Mouse (Mus musculus): ENCODE data around the gene Erich2. TPM values are rescaled to one million over a fixed set of nuclear protein-coding genes. Genes with fewer than 3 reads are reported as not detected.

Erich2 gene
- polyA plus RNA-seq, 1 experiment from 2014 or later, result 3.2 TPM

DNA sequence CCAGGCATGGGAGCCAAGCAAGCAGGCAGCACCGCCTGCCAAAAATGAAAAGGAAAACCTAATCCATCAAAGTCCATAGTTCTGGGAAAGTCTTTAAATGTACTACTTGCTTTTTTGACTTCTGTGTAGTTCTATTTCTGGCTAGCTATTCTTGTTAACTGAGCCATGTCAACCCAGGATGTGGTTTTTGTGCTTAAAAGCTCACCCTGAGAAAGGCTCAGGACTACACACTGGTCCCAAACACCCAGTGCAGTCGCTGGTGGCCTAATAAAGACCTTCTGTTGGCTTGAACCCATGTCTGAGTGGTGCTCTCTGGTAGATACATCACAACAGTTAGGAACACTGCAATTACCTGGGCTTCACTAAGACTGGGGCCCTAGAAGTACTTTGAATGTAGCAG lies 42.8 kb downstream of the Erich2 start:
- 83% methylated on average over 2 of the region's 2 CpGs for WGBS
- no peak overlapping the region for H3K27ac ChIP-seq
- no peaks in the 10 kb centered on the region for H3K9me3 ChIP-seq
- no peaks in the 10 kb centered on the region for H3K27me3 ChIP-seq
- H3K4me2 ChIP-seq (replicated peaks), result no peak overlapping the region
- no peaks in the 10 kb centered on the region for H3K4me1 ChIP-seq (replicated peaks)
- H3K36me3 ChIP-seq, result no peaks in the 10 kb centered on the region
- H3K9ac ChIP-seq (replicated peaks), result no peak overlapping the region
- no peak for ATAC-seq
- H3K4me3 ChIP-seq (replicated peaks), result no peak overlapping the region

DNA sequence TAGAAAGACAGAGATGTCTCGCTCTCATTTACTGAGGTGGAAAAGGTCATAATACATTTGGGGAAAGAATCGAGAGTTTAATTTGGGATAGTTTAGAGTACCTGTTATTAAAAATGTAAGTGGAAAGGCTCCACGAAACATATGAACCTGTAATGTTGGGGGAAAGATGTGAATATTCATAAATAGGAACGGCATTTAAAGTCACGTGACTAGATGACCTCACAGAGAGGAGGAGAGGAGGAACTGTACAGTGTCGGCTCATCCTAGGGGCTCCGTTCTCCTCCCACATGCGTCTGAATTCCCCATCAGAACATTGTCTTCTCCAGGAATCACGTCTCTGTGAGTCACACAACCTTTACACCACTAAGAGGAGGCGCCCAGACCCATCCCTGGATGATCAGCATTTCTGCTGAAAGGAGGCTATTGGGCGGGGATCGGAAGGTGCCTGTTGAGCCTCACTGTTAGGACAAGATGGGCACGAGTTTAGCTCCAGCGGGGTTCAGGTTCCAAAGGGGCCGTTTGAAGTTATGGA lies 43.5 kb downstream of the Erich2 start:
- Histone ChIP-seq H3K4me1 (replicated peaks) (no peaks in the 10 kb centered on the region), H3K27ac (no peak overlapping the region), H3K36me3 (no peaks in the 10 kb centered on the region), H3K4me2 (replicated peaks) (no peak overlapping the region), H3K27me3 (no peaks in the 10 kb centered on the region), H3K9ac (replicated peaks) (no peak overlapping the region), H3K4me3 (replicated peaks) (no peak overlapping the region), H3K9me3 (no peaks in the 10 kb centered on the region)
- 87% methylated on average over 15 of the region's 15 CpGs for WGBS
- no peak for ATAC-seq

DNA sequence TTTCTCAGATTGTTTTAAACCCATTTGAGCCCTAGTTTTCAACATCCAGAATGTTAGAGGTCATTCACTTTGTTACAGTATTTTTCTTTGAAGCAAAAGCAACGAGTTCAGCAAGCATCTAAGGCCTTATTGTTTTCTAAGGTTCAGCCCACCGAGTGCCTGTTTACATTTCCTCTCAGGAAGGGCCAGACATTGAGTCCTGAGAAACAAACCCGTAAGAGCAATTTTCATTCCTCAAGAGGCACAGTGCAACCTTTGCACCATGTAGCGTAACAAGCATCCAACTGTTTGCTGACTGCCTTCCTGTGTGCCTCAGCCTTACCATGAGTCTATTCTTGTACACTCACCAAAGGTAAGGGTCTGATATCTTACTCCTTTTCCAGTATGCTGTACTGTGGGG lies 44.2 kb downstream of the Erich2 start, which contains the start of gene Gad1:
TSS of gene Gad1 (plus strand) at position 301 of the 400 bp plus-strand sequence.
- H3K9ac ChIP-seq (replicated peaks), result no peak within 1 kb of the TSS
- no peaks in the 10 kb centered on the region for H3K36me3 ChIP-seq
- no peaks in the 10 kb centered on the region for H3K27me3 ChIP-seq
- WGBS, result 66% methylated on average over 4 of the region's 4 CpGs
- no peak within 1 kb of the TSS for H3K27ac ChIP-seq
- H3K9me3 ChIP-seq, result no peaks in the 10 kb centered on the region
- H3K4me1 ChIP-seq (replicated peaks), result peaks cover 2% of the 10 kb centered on the region
- ATAC-seq, result no peak
- no peak within 1 kb of the TSS for H3K4me2 ChIP-seq (replicated peaks)
- no peak within 1 kb of the TSS for H3K4me3 ChIP-seq (replicated peaks)

DNA sequence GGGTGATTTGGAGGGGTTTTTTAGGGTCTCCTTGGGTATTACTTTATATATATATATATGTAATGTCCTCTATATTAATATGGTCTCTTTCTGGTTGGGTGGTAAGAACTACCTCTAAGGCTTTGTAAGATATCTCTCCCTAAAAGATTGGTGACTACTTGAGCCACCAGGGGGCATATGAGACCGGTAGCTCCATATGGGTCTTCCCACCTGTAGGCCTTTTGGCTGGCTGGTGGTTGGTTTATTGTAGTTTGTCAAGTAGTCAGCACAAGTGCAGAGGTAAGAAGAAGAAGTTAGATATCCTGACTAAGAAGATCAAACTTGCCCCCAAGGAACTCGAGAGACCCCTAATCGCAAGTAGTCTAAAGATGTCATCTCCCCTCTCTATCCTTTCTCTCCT lies 45.2 kb downstream of the Erich2 start:
- Histone ChIP-seq H3K27me3 (peaks cover 3% of the 10 kb centered on the region), H3K27ac (no peak overlapping the region), H3K9me3 (no peaks in the 10 kb centered on the region), H3K9ac (replicated peaks) (no peak overlapping the region), H3K4me2 (replicated peaks) (no peak overlapping the region), H3K36me3 (no peaks in the 10 kb centered on the region), H3K4me3 (replicated peaks) (no peak overlapping the region), H3K4me1 (replicated peaks) (peaks cover 5% of the 10 kb centered on the region)
- 86% methylated on average over 3 of the region's 3 CpGs for WGBS
- ATAC-seq, result no peak

DNA sequence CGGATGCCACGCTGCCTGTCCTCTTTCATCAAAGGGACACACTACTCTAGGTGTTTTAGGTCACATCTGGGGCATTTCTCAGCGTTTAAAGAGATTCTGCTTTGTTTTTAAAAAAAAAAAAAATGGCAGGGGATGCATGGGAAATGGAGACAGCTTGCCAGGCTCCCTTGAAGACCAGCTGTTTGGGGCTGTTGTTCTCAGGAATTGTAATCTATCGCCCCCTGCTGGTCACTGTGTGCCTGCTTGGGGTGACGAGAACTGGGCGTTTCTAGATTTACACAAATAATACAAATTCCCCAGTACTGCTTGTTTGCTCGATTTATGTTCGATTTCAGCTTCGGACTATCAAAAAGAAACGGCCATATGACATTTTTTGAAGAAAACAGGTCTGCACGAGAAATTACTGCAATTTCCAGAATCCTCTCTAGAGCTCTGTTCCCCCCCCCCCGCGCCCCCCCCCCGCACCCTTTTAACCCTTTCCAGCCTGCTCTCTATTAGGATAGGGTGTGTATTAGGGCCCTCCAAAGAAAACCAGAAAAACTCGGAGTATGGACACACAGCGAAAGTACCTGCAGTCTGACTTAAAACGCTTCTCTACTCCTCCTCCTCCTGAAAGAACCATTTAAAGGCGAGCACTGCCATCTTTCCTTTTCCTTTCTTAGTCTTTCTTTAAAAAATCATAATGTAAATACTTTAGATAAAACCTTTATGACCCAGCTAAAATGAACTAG lies 49.7 kb downstream of the Erich2 start:
- Histone ChIP-seq H3K36me3 (no peaks in the 10 kb centered on the region), H3K4me3 (replicated peaks) (peak overlapping the region; percentile 54), H3K27ac (peak overlapping the region; percentile 71), H3K27me3 (peaks cover 48% of the 10 kb centered on the region), H3K9me3 (no peaks in the 10 kb centered on the region), H3K4me1 (replicated peaks) (peaks cover 38% of the 10 kb centered on the region), H3K9ac (replicated peaks) (0 out of 2 replicates have a peak overlapping the region, but pooled peaks have one; percentile 46), H3K4me2 (replicated peaks) (peak overlapping the region; percentile 65)
- 7% methylated on average over 17 of the region's 18 CpGs for WGBS
- ATAC-seq, result peak; percentile 73

DNA sequence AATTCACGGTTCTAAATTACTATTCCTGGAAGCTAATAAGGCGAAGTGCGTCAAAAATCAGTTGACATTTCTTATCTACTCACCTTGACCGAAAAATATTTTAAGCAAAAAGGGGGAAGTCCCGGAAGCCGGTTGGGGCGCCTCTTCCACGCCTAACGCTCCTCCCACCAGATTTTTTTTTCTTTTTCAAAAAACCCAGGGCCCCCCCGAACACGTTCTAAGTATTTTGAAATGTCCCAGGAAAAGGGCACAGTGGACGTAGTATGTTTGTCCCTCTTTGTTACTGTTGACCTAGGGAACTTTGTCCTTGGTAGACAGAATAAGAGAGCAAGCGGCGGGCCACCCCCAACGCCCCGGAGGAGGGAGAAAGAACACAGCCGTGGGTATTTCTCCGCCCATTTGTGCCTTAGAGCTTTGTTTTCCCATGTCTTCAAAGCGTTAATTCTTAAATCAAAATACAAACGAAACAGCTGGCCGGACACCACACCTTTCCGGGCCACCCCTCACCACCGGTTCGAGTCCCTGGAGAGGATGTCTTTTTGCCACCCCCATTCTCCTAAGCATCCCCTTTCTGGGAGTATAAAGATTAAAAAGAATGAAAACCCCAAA lies 50.3 kb downstream of the Erich2 start:
- H3K4me3 ChIP-seq (replicated peaks), result peak overlapping the region; percentile 54
- peaks cover 55% of the 10 kb centered on the region for H3K27me3 ChIP-seq
- peak overlapping the region; percentile 57 for H3K9ac ChIP-seq (replicated peaks)
- no peaks in the 10 kb centered on the region for H3K9me3 ChIP-seq
- H3K27ac ChIP-seq, result peak overlapping the region; percentile 94
- H3K36me3 ChIP-seq, result no peaks in the 10 kb centered on the region
- 10% methylated on average over 24 of the region's 24 CpGs for WGBS
- peak overlapping the region; percentile 65 for H3K4me2 ChIP-seq (replicated peaks)
- H3K4me1 ChIP-seq (replicated peaks), result peaks cover 45% of the 10 kb centered on the region
- ATAC-seq, result no peak

DNA sequence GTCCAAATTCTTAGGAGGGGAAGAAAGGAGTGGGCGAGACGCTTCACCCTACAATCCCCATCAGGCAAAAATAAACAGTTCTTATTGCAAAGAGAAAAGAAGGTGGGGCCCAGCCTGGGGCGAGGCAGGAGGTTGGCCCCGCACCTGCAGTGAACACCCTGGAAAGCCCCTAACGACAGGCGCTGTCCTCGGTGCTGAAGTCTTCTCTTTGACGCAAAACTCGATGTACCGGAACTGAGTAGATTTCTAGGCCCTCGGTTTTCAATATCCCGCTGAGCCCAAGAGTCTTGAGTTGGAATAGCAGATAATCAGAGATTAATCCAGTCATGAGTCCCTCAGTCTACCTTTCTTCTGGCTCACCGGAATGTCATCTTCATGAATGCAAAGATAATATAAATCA lies 50.9 kb downstream of the Erich2 start:
- peak overlapping the region; percentile 94 for H3K27ac ChIP-seq

DNA sequence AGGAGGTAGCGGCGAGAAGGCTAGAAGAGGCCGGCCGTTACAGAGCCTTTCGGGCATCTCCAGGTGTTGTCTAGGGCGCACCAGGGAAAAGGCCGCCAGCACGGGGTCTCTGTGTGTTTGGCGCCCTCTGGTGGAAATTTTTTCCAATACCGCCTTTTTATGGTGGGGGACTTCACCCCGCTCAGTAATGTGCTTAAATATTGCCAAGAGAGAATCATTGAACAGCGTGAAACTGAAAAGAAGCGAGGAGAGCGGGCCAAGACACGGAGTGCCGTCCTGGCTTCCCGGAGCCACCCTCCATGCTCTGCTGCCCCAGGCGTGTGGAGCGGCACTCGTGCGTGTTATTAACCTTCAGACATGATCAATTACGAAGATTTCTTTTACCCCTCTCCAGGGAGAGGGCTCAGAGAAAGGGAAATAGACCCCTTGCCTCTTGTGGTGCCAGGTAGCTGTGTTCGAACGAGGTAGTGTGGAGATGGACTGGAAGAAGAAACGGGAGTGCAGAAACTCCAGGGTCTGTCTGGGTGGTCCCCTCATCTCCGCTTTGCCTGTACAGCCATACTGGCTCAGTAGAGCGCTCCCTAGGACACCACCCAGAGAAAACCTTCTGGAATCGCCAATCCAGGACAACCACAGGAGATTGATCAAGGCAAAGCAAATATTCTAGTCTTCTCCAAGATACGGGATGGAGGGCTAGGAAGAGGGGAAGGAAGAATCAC lies 52.6 kb downstream of the Erich2 start:
- Histone ChIP-seq H3K9ac (replicated peaks) (peak overlapping the region; percentile 83), H3K4me2 (replicated peaks) (peak overlapping the region; percentile 65), H3K9me3 (no peaks in the 10 kb centered on the region), H3K27me3 (peaks cover 78% of the 10 kb centered on the region), H3K4me3 (replicated peaks) (peak overlapping the region; percentile 54), H3K36me3 (no peaks in the 10 kb centered on the region), H3K27ac (peak overlapping the region; percentile 94), H3K4me1 (replicated peaks) (peaks cover 64% of the 10 kb centered on the region)
- peak; percentile 40 for ATAC-seq
- 1% methylated on average over 29 of the region's 29 CpGs for WGBS

More for the DNA sequence above, 50.9 kb downstream of the Erich2 start:
- Histone ChIP-seq H3K4me2 (replicated peaks) (peak overlapping the region; percentile 65), H3K9me3 (no peaks in the 10 kb centered on the region), H3K36me3 (no peaks in the 10 kb centered on the region), H3K27me3 (peaks cover 60% of the 10 kb centered on the region), H3K4me1 (replicated peaks) (peaks cover 48% of the 10 kb centered on the region), H3K4me3 (replicated peaks) (peak overlapping the region; percentile 54), H3K9ac (replicated peaks) (peak overlapping the region; percentile 57)
- 2% methylated on average over 13 of the region's 13 CpGs for WGBS
- ATAC-seq, result no peak

DNA sequence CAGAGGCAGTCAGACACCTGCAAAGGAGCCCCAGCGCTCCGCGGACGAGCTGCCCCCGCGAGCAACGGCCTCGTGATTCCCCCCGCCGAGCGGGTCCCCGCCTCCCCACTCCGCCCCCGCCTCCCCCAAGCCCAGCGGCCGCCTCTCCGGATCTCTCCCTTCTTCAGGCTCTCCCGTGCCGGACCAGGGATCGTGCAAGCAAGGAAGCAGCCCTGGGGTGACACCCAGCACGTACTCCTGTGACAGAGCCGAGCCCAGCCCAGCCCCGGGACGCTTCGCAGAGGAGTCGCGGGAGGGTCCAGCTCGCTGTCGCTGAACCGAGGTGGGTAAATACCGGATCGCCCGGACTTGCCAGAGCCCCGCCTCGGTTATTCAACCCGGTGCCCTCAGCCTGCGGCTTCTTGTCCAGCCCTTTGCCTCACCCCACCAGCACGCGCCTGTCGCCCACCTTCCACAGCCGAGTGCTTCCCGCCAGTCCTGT lies 53.4 kb downstream of the Erich2 start:
- peak; percentile 28 for ATAC-seq
- no peaks in the 10 kb centered on the region for H3K9me3 ChIP-seq
- peaks cover 72% of the 10 kb centered on the region for H3K4me1 ChIP-seq (replicated peaks)

DNA sequence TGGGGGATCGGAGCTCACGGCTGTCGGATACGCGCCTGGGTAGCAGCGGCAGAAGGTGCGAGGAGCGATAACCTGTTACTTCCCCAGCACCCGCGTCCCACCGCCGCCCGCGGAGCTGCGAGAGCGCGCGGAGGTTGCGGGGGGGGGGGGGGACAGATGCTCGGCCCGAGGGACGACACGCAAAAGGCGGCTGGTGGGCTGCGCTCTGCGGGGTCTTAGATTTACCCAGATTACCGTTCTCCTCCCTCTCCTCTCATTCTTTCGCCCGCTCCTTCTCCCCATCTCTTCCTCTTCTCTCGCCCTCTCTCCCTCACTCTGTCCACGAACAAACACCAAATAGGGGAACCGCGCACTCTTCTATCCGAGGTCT lies 54.0 kb downstream of the Erich2 start:
- Histone ChIP-seq H3K27ac (peak overlapping the region; percentile 94), H3K4me3 (replicated peaks) (peak overlapping the region; percentile 54), H3K9me3 (no peaks in the 10 kb centered on the region), H3K4me2 (replicated peaks) (peak overlapping the region; percentile 65), H3K9ac (replicated peaks) (peak overlapping the region; percentile 83), H3K36me3 (no peaks in the 10 kb centered on the region), H3K27me3 (peaks cover 90% of the 10 kb centered on the region), H3K4me1 (replicated peaks) (peaks cover 76% of the 10 kb centered on the region)
- WGBS, result 0% methylated on average over 33 of the region's 34 CpGs
- ATAC-seq, result no peak

More for the DNA sequence above, 53.4 kb downstream of the Erich2 start:
- Histone ChIP-seq H3K4me3 (replicated peaks) (peak overlapping the region; percentile 54), H3K27ac (peak overlapping the region; percentile 94), H3K36me3 (no peaks in the 10 kb centered on the region), H3K4me2 (replicated peaks) (peak overlapping the region; percentile 65), H3K9ac (replicated peaks) (peak overlapping the region; percentile 83), H3K27me3 (peaks cover 86% of the 10 kb centered on the region)
- under 1% methylated on average over 36 of the region's 42 CpGs for WGBS

DNA sequence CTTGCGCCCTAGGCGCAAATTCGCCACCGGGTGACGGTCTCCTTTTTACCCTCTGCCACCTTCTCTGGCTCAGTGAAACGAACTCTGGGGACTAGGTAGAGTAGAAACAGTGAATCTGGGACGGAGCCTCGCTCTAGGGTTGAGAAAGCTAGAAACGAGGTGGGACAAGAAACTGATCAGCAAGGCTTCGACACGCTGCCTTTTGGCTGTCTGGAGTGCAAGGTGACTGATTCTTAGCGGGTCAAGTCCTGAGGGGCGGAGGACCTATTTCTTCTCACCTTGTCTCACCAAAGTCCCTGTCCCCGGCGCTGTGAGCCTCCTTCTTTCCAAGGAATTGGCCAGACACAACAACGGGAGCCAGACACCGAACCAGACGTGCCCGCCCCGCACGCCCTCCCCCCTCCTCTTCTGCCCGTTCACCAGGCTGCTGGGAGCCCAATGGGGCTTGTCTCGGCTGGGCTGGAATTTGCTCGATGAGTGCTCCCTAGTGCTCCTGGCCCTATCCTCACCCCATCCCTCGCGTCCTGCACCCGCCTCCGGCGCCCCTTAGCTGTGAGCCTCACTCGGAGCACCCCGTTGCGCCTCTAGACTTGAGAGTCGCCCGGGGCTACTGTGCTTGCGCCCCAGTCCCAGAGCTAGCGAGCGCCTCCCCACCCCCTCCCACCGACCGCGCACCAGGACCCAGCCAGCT lies 54.5 kb downstream of the Erich2 start:
- H3K4me2 ChIP-seq (replicated peaks), result peak overlapping the region; percentile 65
- no peaks in the 10 kb centered on the region for H3K36me3 ChIP-seq
- WGBS, result 1% methylated on average over 40 of the region's 40 CpGs
- H3K4me3 ChIP-seq (replicated peaks), result peak overlapping the region; percentile 54
- ATAC-seq, result no peak
- H3K27me3 ChIP-seq, result peaks cover 93% of the 10 kb centered on the region
- H3K27ac ChIP-seq, result peak overlapping the region; percentile 94
- peaks cover 76% of the 10 kb centered on the region for H3K4me1 ChIP-seq (replicated peaks)
- no peaks in the 10 kb centered on the region for H3K9me3 ChIP-seq
- peak overlapping the region; percentile 83 for H3K9ac ChIP-seq (replicated peaks)
